Comparison of ENCODE assay signal across 9 mouse cellular contexts in genomic region chr10:24448001-24448561, GRCm38 (mm10).
DNase-seq lines count a peak whose midpoint lies in the region; ATAC-seq lines count a peak whose summit lies in the region.
"Had no signal": no experiment of that assay in that cellular context is flagged by ENCODE, and none has a peak within 500 bp of the region (broad histone marks: within the 10 kb centered on the region; RNA-seq: fewer than 3 reads in every experiment).

No protein-coding gene starts in this region.

- peaks cover 38% of the 10 kb centered on the region for H3K4me1 ChIP-seq in heart, embryonic 16.5 days (ENCODE audit: control insufficient read depth, insufficient read depth, low read length)
- H3K4me1 ChIP-seq: forebrain, embryonic 10.5 days had no signal

- WGBS in heart, embryonic 16.5 days = 41% methylated on average over 9 of the region's 9 CpGs

- H3K4me2 ChIP-seq in heart, embryonic 16.5 days (ENCODE audit: low read depth, low read length) = no peak overlapping the region

- H3K27me3 ChIP-seq in heart, embryonic 16.5 days (ENCODE audit: control insufficient read depth, insufficient read depth, low read length) = no peaks in the 10 kb centered on the region

- H3K9me3 ChIP-seq in heart, embryonic 16.5 days (replicated peaks; ENCODE audit: control insufficient read depth, low read length) = 0 out of 2 replicates have a peak, but pooled peaks cover 3% of the 10 kb centered on the region
- H3K9me3 ChIP-seq: forebrain, embryonic 10.5 days had no signal

- no peak overlapping the region for H3K4me3 ChIP-seq in heart, embryonic 16.5 days (ENCODE audit: low read length)
- H3K4me3 ChIP-seq: forebrain, embryonic 10.5 days had no signal

- ATAC-seq in heart, embryonic 16.5 days (replicated peaks; ENCODE audit: extremely low read depth, insufficient read depth, low FRiP score) = peak; percentile 21; the same call in 1 of the 2 replicates
- ATAC-seq in granulocyte monocyte progenitor cell, adult 5-6 weeks (replicated peaks; ENCODE audit: poor library complexity, severe bottlenecking) = no peak; the same call in 1 of the 2 replicates
- no peak for ATAC-seq in activated CD4-positive, CD25-positive, alpha-beta regulatory T cell, adult 4 months

- no peak overlapping the region for H3K9ac ChIP-seq in heart, embryonic 16.5 days (ENCODE audit: low read length)

- peak overlapping the region; percentile 78 for H3K27ac ChIP-seq in heart, embryonic 16.5 days (ENCODE audit: low read length)
- H3K27ac ChIP-seq: forebrain, embryonic 10.5 days had no signal

- H3K36me3 ChIP-seq in heart, embryonic 16.5 days (ENCODE audit: control insufficient read depth, insufficient read depth) = no peaks in the 10 kb centered on the region
- H3K36me3 ChIP-seq: forebrain, embryonic 10.5 days had no signal

- DNase-seq in urinary bladder, postnatal 14 days (ENCODE audit: low spot score) = peak; percentile 36
- DNase-seq in urinary bladder, postnatal 10 days (ENCODE audit: low spot score) = no peak
- peak; percentile 41 to 49 for DNase-seq in kidney, postnatal 36 days
- no peak for DNase-seq in cerebellum, adult 9-10 months
- DNase-seq: thymus, postnatal 14 days had no signal

Comparison
In these comparisons a context has a peak if more than half of its experiments do, and no peak if none do; other contexts are left out.
1. DNase-seq: peak in urinary bladder, postnatal 14 days (single experiment) and kidney, postnatal 36 days (2 of 2); none in urinary bladder, postnatal 10 days (single experiment) and cerebellum, adult 9-10 months (single experiment).